Mouse (Mus musculus) hindbrain, embryonic 13.5 days (tissue): ENCODE results near the gene Agap1. TPM values are rescaled to one million over a fixed set of nuclear protein-coding genes. Genes with fewer than 3 reads are reported as not detected.

Source experiments
- ATAC-seq: fragments of 200-750 bp; cut with Nextera tagmentation; 2 replicates; pipeline ENCODE4 v1.8.0; 2017; ENCODE audit warnings: moderate TSS enrichment; ENCODE audit not compliant: low FRiP score
- H3K27ac ChIP-seq: fragments of 300-500 bp; sonication (generic); 2 replicates; pipeline ENCODE4 v1.5.1; 2015; ENCODE audit warnings: inconsistent platforms, mild to moderate bottlenecking, moderate library complexity
- H3K27me3 ChIP-seq: fragments of 300-500 bp; sonication (generic); 2 replicates; pipeline ENCODE4 v1.6.1; 2015; ENCODE audit warnings: mild to moderate bottlenecking, inconsistent platforms
- H3K36me3 ChIP-seq: fragments of 300-500 bp; sonication (generic); 2 replicates; pipeline ENCODE4 v1.6.1; 2015; ENCODE audit warnings: mild to moderate bottlenecking, inconsistent platforms
- H3K4me1 ChIP-seq: fragments of 300-500 bp; sonication (generic); replicated peaks from 2 replicates; pipeline ENCODE4 v1.6.1; 2015; ENCODE audit warnings: inconsistent platforms
- H3K4me2 ChIP-seq: fragments of 300-500 bp; sonication (generic); 2 replicates; pipeline ENCODE4 v1.6.1; 2015; ENCODE audit warnings: inconsistent platforms, mild to moderate bottlenecking, moderate library complexity
- H3K4me3 ChIP-seq: fragments of 300-500 bp; sonication (generic); 2 replicates; pipeline ENCODE4 v1.5.1; 2015; ENCODE audit warnings: mild to moderate bottlenecking, inconsistent platforms
- H3K9ac ChIP-seq: fragments of 300-500 bp; sonication (generic); 2 replicates; pipeline ENCODE4 v1.6.1; 2015; ENCODE audit warnings: mild to moderate bottlenecking, inconsistent platforms
- H3K9me3 ChIP-seq: fragments of 300-500 bp; sonication (generic); 2 replicates; pipeline ENCODE4 v1.6.1; 2016; ENCODE audit warnings: inconsistent platforms
- WGBS: fragments of 180-500 bp; shearing (Covaris S2); methylation state at CpG from one replicate; pipeline ENCODE4 v1.1.7; 2015; 5-methylcytosine and 5-hydroxymethylcytosine counted together
- polyA plus RNA-seq: library from polyadenylated mRNA; unstranded; fragments of >200 nt; fragmentation: Nextera tagmentation; extraction: Ambion mirVana; gene quantifications from 2 replicates; pipeline ENCODE4 v1.2.1, GENCODE M21; 2015

The Agap1 gene
- polyA plus RNA-seq, 1 experiment from 2014 or later, result 51.3 TPM

- Histone ChIP-seq H3K9me3 (no peaks in the 10 kb centered on the region), H3K4me3 (no peak overlapping the region), H3K27ac (no peak overlapping the region), H3K4me2 (no peak overlapping the region), H3K9ac (no peak overlapping the region), H3K4me1 (peaks cover 55% of the 10 kb centered on the region), H3K27me3 (no peaks in the 10 kb centered on the region), H3K36me3 (peaks cover 7% of the 10 kb centered on the region)
- WGBS, result 91% methylated on average over 2 of the region's 2 CpGs
- ATAC-seq, result no peak
Observed at GRCm38 (mm10) chr1:89780675-89781074, 326.1 kb downstream of the Agap1 start.

DNA sequence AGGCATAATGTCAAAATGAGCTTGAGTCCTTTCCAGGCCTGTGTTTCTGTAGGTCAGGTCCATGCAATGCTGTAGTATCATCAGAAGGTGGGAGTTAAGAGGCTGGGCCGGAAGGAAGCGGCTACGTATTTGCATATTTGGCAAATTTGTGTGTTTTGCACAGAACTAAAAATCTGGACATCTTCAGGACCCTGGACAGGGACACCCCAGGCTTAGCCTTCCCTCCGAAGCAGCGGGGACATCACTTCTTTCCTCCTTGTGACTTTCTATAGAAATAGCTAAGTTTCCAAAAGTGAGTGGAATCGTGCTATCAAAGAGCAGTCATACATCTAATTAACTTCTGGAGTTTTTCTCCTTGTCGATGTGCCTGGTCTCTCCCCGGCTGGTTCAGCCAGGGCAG is 327.3 kb downstream of the Agap1 start:
- no peak overlapping the region for H3K4me3 ChIP-seq
- peaks cover 7% of the 10 kb centered on the region for H3K36me3 ChIP-seq
- WGBS, result 64% methylated on average over 8 of the region's 8 CpGs
- no peak overlapping the region for H3K27ac ChIP-seq
- ATAC-seq, result no peak
- H3K9me3 ChIP-seq, result no peaks in the 10 kb centered on the region
- H3K9ac ChIP-seq, result no peak overlapping the region
- H3K4me1 ChIP-seq, result peaks cover 57% of the 10 kb centered on the region
- no peaks in the 10 kb centered on the region for H3K27me3 ChIP-seq
- no peak overlapping the region for H3K4me2 ChIP-seq

- ATAC-seq, result no peak
Observed at GRCm38 (mm10) chr1:89786793-89787192, 332.2 kb downstream of the Agap1 start.

DNA sequence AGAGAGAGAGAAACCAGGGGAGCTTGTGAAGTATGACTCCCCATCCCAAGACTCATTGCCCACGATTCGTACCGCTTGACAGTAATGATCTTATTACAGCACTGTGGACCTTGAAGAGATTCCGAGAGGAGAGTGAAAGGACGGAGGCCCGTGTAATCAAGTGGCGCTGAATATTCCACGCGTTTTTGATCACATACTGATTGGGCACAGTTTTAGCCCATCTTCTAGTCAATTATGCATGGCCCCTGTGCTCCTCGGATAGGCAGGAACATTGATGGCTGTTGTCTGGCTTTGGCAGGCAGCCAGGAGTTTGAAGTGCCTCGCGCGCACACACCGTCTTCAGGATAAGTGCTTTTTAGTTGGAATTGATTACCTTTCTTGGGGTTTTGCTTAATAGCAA is 344.1 kb downstream of the Agap1 start:
- H3K4me2 ChIP-seq, result no peak overlapping the region
- H3K9ac ChIP-seq, result no peak overlapping the region
- H3K27me3 ChIP-seq, result no peaks in the 10 kb centered on the region
- 22% methylated on average over 14 of the region's 14 CpGs for WGBS
- H3K36me3 ChIP-seq, result peaks cover 31% of the 10 kb centered on the region
- H3K4me3 ChIP-seq, result no peak overlapping the region
- ATAC-seq, result peak; percentile 59
- H3K9me3 ChIP-seq, result no peaks in the 10 kb centered on the region
- H3K4me1 ChIP-seq, result peaks cover 39% of the 10 kb centered on the region
- H3K27ac ChIP-seq, result peak overlapping the region; percentile 45

More at GRCm38 (mm10) chr1:89786793-89787192, 332.2 kb downstream of the Agap1 start:
- 76% methylated on average over 6 of the region's 6 CpGs for WGBS
- no peak overlapping the region for H3K27ac ChIP-seq
- peaks cover 44% of the 10 kb centered on the region for H3K4me1 ChIP-seq
- no peak overlapping the region for H3K4me3 ChIP-seq
- H3K36me3 ChIP-seq, result peaks cover 26% of the 10 kb centered on the region
- no peaks in the 10 kb centered on the region for H3K9me3 ChIP-seq
- no peak overlapping the region for H3K9ac ChIP-seq
- no peak overlapping the region for H3K4me2 ChIP-seq
- H3K27me3 ChIP-seq, result no peaks in the 10 kb centered on the region

GRCm38 (mm10) chr1:89801506-89801905 is 346.9 kb downstream of the Agap1 start:
- ATAC-seq, result no peak
- WGBS, result 87% methylated on average over 5 of the region's 5 CpGs
- H3K27ac ChIP-seq, result no peak overlapping the region
- H3K36me3 ChIP-seq, result peaks cover 18% of the 10 kb centered on the region
- H3K4me1 ChIP-seq, result peaks cover 37% of the 10 kb centered on the region
- H3K9me3 ChIP-seq, result no peaks in the 10 kb centered on the region
- H3K27me3 ChIP-seq, result no peaks in the 10 kb centered on the region
- H3K9ac ChIP-seq, result no peak overlapping the region
- no peak overlapping the region for H3K4me3 ChIP-seq
- H3K4me2 ChIP-seq, result no peak overlapping the region

- no peak overlapping the region for H3K9ac ChIP-seq
- no peaks in the 10 kb centered on the region for H3K27me3 ChIP-seq
- no peak overlapping the region for H3K4me3 ChIP-seq
- no peak overlapping the region; the same call in 1 of the 2 replicates for H3K27ac ChIP-seq
- WGBS, result 91% methylated on average over 7 of the region's 7 CpGs
- no peak for ATAC-seq
- H3K4me2 ChIP-seq, result no peak overlapping the region
- peaks cover 18% of the 10 kb centered on the region for H3K36me3 ChIP-seq
- no peaks in the 10 kb centered on the region for H3K9me3 ChIP-seq
- 0 out of 2 replicates have a peak, but pooled peaks cover 9% of the 10 kb centered on the region for H3K4me1 ChIP-seq
Observed at GRCm38 (mm10) chr1:89804981-89805380, 350.4 kb downstream of the Agap1 start.

- Histone ChIP-seq H3K36me3 (peaks cover 7% of the 10 kb centered on the region), H3K4me2 (no peak overlapping the region), H3K27me3 (no peaks in the 10 kb centered on the region), H3K9me3 (no peaks in the 10 kb centered on the region), H3K4me1 (peaks cover 13% of the 10 kb centered on the region), H3K9ac (no peak overlapping the region), H3K27ac (no peak overlapping the region), H3K4me3 (no peak overlapping the region)
- 94% methylated on average over 8 of the region's 8 CpGs for WGBS
- ATAC-seq, result no peak
Observed at GRCm38 (mm10) chr1:89812816-89813215, 358.2 kb downstream of the Agap1 start.

DNA sequence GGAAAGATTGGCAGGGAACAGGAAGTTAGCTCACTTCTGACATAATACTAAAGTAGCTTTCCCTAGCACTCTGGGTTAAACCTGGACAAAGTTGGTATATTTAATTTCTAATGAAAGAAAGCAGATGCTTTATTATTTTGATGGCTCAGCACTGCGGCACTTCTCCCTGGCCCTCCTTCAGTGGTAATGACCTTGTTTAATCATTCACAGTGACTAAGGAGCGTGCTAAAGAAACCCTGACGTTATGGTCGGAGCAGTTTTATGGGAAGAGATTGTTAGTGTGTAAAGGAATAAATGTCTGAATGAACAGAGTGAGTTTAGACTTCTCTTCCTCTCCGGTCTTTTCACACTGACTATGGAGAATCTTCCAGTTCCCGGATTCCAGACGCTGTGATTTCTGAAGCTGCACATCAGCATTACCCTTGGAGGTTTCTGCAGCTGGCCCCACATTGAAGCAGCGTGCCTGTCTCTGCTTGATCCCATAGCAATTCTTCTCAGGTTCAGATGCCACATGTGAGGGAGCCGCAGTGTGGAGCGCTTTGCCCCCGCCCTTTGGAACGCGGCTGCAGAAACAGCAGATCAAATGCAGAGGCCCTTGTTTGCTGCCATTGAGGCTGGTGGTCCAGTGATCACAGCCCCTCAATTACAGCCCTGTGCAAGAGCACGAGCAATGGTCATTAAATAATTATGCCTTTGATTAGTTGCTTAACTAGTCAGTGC is 362.0 kb downstream of the Agap1 start:
- Histone ChIP-seq H3K9me3 (no peaks in the 10 kb centered on the region), H3K4me2 (no peak overlapping the region), H3K27me3 (no peaks in the 10 kb centered on the region), H3K36me3 (peaks cover 4% of the 10 kb centered on the region), H3K9ac (peak overlapping the region; percentile 49), H3K27ac (peak overlapping the region; percentile 55; the same call in 1 of the 2 replicates), H3K4me3 (no peak overlapping the region), H3K4me1 (peaks cover 19% of the 10 kb centered on the region)
- no peak for ATAC-seq
- WGBS, result 42% methylated on average over 14 of the region's 14 CpGs

- no peak overlapping the region for H3K4me3 ChIP-seq
- no peak overlapping the region for H3K4me2 ChIP-seq
- H3K9me3 ChIP-seq, result no peaks in the 10 kb centered on the region
- no peak overlapping the region for H3K9ac ChIP-seq
- H3K4me1 ChIP-seq, result peaks cover 31% of the 10 kb centered on the region
- no peak overlapping the region for H3K27ac ChIP-seq
- H3K36me3 ChIP-seq, result no peaks in the 10 kb centered on the region
- ATAC-seq, result no peak
- H3K27me3 ChIP-seq, result no peaks in the 10 kb centered on the region
- WGBS, result 89% methylated on average over 4 of the region's 4 CpGs
Observed at GRCm38 (mm10) chr1:89821822-89822221, 367.2 kb downstream of the Agap1 start.

DNA sequence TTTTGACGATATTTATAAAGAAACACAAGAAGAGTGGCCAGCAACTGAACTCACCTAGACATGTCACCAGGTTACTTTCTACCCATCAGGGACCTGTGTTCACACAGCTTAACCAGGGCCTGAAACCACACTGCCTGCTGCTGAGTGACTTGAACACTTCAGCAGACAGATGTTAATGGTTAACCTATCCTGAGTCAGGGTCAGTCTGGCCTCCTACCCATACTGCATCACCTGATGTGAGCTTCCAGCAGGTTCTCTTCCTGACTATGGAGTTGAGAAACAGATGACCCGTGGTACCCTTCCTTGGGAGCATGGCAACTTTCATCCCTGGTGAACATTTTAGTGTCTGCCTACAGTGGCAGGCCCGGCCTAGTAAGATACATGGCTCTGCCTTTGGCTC is 367.8 kb downstream of the Agap1 start:
- H3K4me3 ChIP-seq, result no peak overlapping the region
- H3K4me2 ChIP-seq, result no peak overlapping the region
- H3K36me3 ChIP-seq, result no peaks in the 10 kb centered on the region
- ATAC-seq, result no peak
- no peaks in the 10 kb centered on the region for H3K27me3 ChIP-seq
- H3K9ac ChIP-seq, result no peak overlapping the region
- WGBS, result 68% methylated on average over 3 of the region's 3 CpGs
- H3K27ac ChIP-seq, result no peak overlapping the region
- H3K4me1 ChIP-seq, result peaks cover 26% of the 10 kb centered on the region
- H3K9me3 ChIP-seq, result no peaks in the 10 kb centered on the region

- no peak for ATAC-seq
- Histone ChIP-seq H3K27me3 (no peaks in the 10 kb centered on the region), H3K4me3 (no peak overlapping the region), H3K4me1 (peaks cover 25% of the 10 kb centered on the region), H3K4me2 (no peak overlapping the region), H3K36me3 (no peaks in the 10 kb centered on the region), H3K9ac (no peak overlapping the region), H3K9me3 (no peaks in the 10 kb centered on the region), H3K27ac (no peak overlapping the region)
- 88% methylated on average over 7 of the region's 7 CpGs for WGBS
Observed at GRCm38 (mm10) chr1:89823036-89823435, 368.4 kb downstream of the Agap1 start.

- Histone ChIP-seq H3K9ac (no peak overlapping the region), H3K4me2 (no peak overlapping the region), H3K36me3 (peaks cover under 1% of the 10 kb centered on the region; the same call in 1 of the 2 replicates), H3K9me3 (no peaks in the 10 kb centered on the region), H3K27ac (no peak overlapping the region), H3K4me3 (no peak overlapping the region), H3K4me1 (peaks cover 18% of the 10 kb centered on the region), H3K27me3 (no peaks in the 10 kb centered on the region)
- 48% methylated on average over 3 of the region's 3 CpGs for WGBS
- no peak for ATAC-seq
Observed at GRCm38 (mm10) chr1:89827051-89827450, 372.4 kb downstream of the Agap1 start.

GRCm38 (mm10) chr1:89831095-89831494 is 376.5 kb downstream of the Agap1 start:
- H3K36me3 ChIP-seq, result peaks cover 28% of the 10 kb centered on the region
- no peaks in the 10 kb centered on the region for H3K4me1 ChIP-seq
- H3K27me3 ChIP-seq, result no peaks in the 10 kb centered on the region
- WGBS, result 89% methylated on average over 1 of the region's 1 CpGs
- H3K4me3 ChIP-seq, result no peak overlapping the region
- no peaks in the 10 kb centered on the region for H3K9me3 ChIP-seq
- ATAC-seq, result no peak
- no peak overlapping the region for H3K4me2 ChIP-seq
- no peak overlapping the region for H3K27ac ChIP-seq
- H3K9ac ChIP-seq, result no peak overlapping the region
